Mouse (Mus musculus) heart, adult 9 months (tissue): ENCODE data around the gene Dnal1.
A peak's percentile ranks its signal among the peaks of the same experiment; 100 is the strongest.

Experiments used
- DNase-seq, 2 experiments: peaks; one replicate each; pipeline ENCODE4 v3.0.0; 2022; ENCODE audit warnings: low spot score in 2 of 2

Gene Dnal1

GRCm38 (mm10) chr12:84185547-84185946 lies 71.4 kb downstream of the Dnal1 start:
- DNase-seq = no peak

- DNase-seq = no peak
Observed at GRCm38 (mm10) chr12:84186536-84186935, 72.4 kb downstream of the Dnal1 start.

GRCm38 (mm10) chr12:84186950-84187349 lies 72.8 kb downstream of the Dnal1 start:
- DNase-seq = peak in 1 of 2 experiments; percentile 51

GRCm38 (mm10) chr12:84187752-84188601 lies 73.8 kb downstream of the Dnal1 start:
- peak; percentile 70 to 75 for DNase-seq

GRCm38 (mm10) chr12:84188881-84189444 lies 74.8 kb downstream of the Dnal1 start:
- no peak for DNase-seq

GRCm38 (mm10) chr12:84190151-84190820 lies 76.1 kb downstream of the Dnal1 start:
- DNase-seq = no peak

GRCm38 (mm10) chr12:84191190-84191589 lies 77.0 kb downstream of the Dnal1 start:
- no peak for DNase-seq

GRCm38 (mm10) chr12:84191770-84192169 lies 77.6 kb downstream of the Dnal1 start:
- no peak for DNase-seq

- DNase-seq = no peak
Observed at GRCm38 (mm10) chr12:84192280-84192679, 78.1 kb downstream of the Dnal1 start.

- peak; percentile 61 to 64 for DNase-seq
Observed at GRCm38 (mm10) chr12:84192741-84193641, 78.8 kb downstream of the Dnal1 start.

GRCm38 (mm10) chr12:84193642-84194399 lies 79.7 kb downstream of the Dnal1 start:
- peak; percentile 96 to 97 for DNase-seq

- no peak for DNase-seq
Observed at GRCm38 (mm10) chr12:84194400-84195109, 80.4 kb downstream of the Dnal1 start.

- DNase-seq = no peak
Observed at GRCm38 (mm10) chr12:84195195-84195594, 81.0 kb downstream of the Dnal1 start.
